Mouse (Mus musculus) neural tube, embryonic 15.5 days (tissue): ENCODE measurements around the gene Ctps2. TPM values are rescaled to one million over a fixed set of nuclear protein-coding genes. Genes with fewer than 3 reads are reported as not detected.
A peak's percentile ranks its signal among the peaks of the same experiment; 100 is the strongest.
"Not testable (repeated sequence)": the region's sequence is repeated elsewhere in the genome, so short reads cannot be mapped to it uniquely, and the experiment has no call there.

Source experiments
- ATAC-seq: fragments of 200-750 bp; cut with Nextera tagmentation; 2 replicates; pipeline ENCODE4 v1.8.0; 2017; ENCODE audit warnings: mild to moderate bottlenecking, moderate TSS enrichment, moderate library complexity; ENCODE audit not compliant: low FRiP score
- H3K27ac ChIP-seq: fragments of 300-500 bp; sonication (generic); replicated peaks from 2 replicates; pipeline ENCODE4 v1.5.1; 2015; ENCODE audit warnings: mild to moderate bottlenecking, inconsistent platforms
- H3K27me3 ChIP-seq: fragments of 300-500 bp; sonication (generic); replicated peaks from 2 replicates; pipeline ENCODE4 v1.6.1; 2015; ENCODE audit warnings: inconsistent platforms
- H3K36me3 ChIP-seq: fragments of 300-500 bp; sonication (generic); 2 replicates; pipeline ENCODE4 v1.6.1; 2015; ENCODE audit warnings: inconsistent platforms
- H3K4me1 ChIP-seq: fragments of 300-500 bp; sonication (generic); 2 replicates; pipeline ENCODE4 v1.6.1; 2015; ENCODE audit warnings: inconsistent platforms
- H3K4me2 ChIP-seq: fragments of 300-500 bp; sonication (generic); 2 replicates; pipeline ENCODE4 v1.6.1; 2015; ENCODE audit warnings: inconsistent platforms, mild to moderate bottlenecking, moderate library complexity
- H3K4me3 ChIP-seq: fragments of 300-500 bp; sonication (generic); replicated peaks from 2 replicates; pipeline ENCODE4 v1.5.1; 2015; ENCODE audit warnings: mild to moderate bottlenecking, inconsistent platforms
- H3K9ac ChIP-seq: fragments of 300-500 bp; sonication (generic); replicated peaks from 2 replicates; pipeline ENCODE4 v1.6.1; 2015; ENCODE audit warnings: mild to moderate bottlenecking, inconsistent platforms
- H3K9me3 ChIP-seq: fragments of 300-500 bp; sonication (generic); replicated peaks from 2 replicates; pipeline ENCODE4 v1.6.1; 2016; ENCODE audit warnings: inconsistent platforms
- WGBS: fragments of 180-500 bp; shearing (Covaris S2); methylation state at CpG from one replicate; pipeline ENCODE4 v1.1.7; 2015; ENCODE audit warnings: mixed read lengths; 5-methylcytosine and 5-hydroxymethylcytosine counted together
- polyA plus RNA-seq: library from polyadenylated mRNA; unstranded; fragments of >200 nt; fragmentation: Nextera tagmentation; extraction: Ambion mirVana; gene quantifications from 2 replicates; pipeline ENCODE4 v1.2.1, GENCODE M21; 2015

The Ctps2 gene
- 82.6 and 87.9 TPM in 2 replicates for polyA plus RNA-seq

DNA sequence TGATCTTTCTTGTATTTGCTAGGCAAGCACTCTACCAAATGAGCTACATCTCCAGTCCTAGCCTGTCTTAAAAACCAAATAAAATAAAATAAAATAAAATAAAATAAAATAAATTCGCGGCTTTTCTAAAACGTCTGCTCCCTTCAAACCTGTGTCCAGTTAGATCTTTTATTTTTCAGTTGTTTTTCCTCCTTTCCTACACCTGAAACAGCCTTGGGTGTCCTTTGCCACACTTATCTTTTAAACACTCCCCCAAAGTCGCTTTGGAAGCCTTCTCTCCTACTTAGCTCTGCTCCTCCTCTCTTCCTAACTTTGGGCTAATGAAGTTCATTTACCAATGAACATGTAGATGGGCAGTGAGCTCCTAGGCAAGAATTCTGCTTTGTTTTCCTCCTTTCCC is at the start of gene Ctps2:
Gene Ctps2 (plus strand): TSS at position 301 of the 400 bp plus-strand sequence.
- H3K4me2 ChIP-seq, result peak within 1 kb of the TSS; percentile 70
- H3K27me3 ChIP-seq, result no peaks in the 10 kb centered on the region
- WGBS, result 23% methylated on average over 4 of the region's 4 CpGs
- H3K4me3 ChIP-seq, result peak within 1 kb of the TSS; percentile 56
- H3K9ac ChIP-seq, result peak within 1 kb of the TSS; percentile 62
- H3K9me3 ChIP-seq, result no peaks in the 10 kb centered on the region
- H3K27ac ChIP-seq, result peak within 1 kb of the TSS; percentile 78
- no peaks in the 10 kb centered on the region for H3K4me1 ChIP-seq
- no peak for ATAC-seq
- H3K36me3 ChIP-seq, result no peaks in the 10 kb centered on the region

DNA sequence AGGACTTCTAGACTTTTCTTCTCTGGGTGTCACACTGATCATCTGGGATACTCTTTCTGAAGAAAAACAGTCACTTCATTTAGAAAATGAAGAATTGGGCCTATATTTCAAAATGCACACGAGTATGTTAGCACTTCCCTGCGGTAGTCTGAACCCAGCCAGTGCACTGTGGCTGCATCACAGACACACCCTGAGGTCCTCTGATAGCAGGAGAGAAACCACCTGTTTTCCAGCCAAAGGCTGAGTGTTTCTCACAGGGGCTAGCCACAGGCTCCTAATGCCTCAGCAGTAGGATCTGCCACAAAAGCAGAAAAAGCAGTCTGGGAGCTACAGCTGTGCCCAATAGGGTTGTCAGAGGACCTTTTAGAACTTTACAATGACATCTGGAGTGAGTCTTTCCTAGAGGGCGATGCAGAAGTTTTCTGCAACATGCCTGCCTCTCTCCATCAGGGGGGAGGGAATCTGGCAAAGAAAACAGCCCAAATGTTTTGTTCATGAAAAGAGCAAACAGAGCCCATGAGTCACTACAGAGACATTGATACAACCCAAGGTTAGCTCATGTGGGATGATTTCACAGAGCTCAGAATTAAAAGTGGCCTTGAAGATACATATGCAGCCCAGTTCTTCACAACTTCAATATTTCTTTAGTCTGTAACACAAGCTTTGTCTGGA is 32.6 kb upstream of the Ctps2 start:
- no peaks in the 10 kb centered on the region for H3K27me3 ChIP-seq
- H3K4me2 ChIP-seq, result no peak overlapping the region
- ATAC-seq, result no peak
- H3K4me3 ChIP-seq, result no peak overlapping the region
- H3K9ac ChIP-seq, result no peak overlapping the region
- WGBS, result 82% methylated on average over 3 of the region's 3 CpGs
- H3K36me3 ChIP-seq, result peaks cover 5% of the 10 kb centered on the region
- no peaks in the 10 kb centered on the region for H3K9me3 ChIP-seq
- H3K4me1 ChIP-seq, result no peaks in the 10 kb centered on the region
- H3K27ac ChIP-seq, result no peak overlapping the region

DNA sequence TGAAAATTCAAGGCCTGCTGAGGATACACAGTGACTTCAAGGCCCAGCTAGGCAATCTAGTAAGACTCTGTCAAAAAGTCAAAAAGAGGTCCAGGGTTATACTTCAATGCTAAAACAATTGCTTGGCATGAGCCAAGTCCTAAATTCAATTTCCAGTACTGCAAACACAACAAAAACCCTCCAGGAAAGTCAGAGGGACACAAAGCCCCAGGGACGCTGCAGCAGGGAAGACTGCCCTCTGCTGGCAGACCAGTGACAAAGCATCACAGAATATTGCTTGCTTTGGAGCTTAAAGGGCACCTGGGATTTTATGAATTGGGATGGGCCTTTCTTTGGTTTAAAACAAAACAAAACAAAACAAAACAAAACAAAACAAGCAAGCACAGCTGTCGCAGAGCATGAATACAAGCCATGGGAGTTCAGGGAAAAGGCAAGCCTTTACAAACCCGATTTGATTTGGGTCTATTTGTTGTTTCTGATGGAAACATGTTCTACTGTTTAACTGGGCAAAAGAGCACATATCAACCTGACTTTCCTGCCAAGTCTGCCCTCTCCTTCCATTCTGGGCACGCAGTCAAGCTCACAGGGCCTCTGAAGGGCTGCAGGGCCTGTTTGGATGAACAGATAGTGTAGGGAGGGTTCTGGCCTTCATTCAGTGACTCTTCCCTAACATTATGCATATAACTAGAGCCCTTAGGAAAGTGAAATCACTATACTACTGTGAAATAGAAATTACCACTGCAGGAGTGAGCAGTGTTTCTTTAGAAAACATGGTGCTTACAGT is 29.1 kb upstream of the Ctps2 start:
- Histone ChIP-seq H3K9ac (no peak overlapping the region), H3K9me3 (no peaks in the 10 kb centered on the region), H3K27me3 (no peaks in the 10 kb centered on the region), H3K27ac (no peak overlapping the region), H3K4me2 (no peak overlapping the region), H3K36me3 (peaks cover 2% of the 10 kb centered on the region; the same call in 1 of the 2 replicates), H3K4me1 (no peaks in the 10 kb centered on the region), H3K4me3 (no peak overlapping the region)
- no peak for ATAC-seq
- 43% methylated on average over 4 of the region's 4 CpGs for WGBS

DNA sequence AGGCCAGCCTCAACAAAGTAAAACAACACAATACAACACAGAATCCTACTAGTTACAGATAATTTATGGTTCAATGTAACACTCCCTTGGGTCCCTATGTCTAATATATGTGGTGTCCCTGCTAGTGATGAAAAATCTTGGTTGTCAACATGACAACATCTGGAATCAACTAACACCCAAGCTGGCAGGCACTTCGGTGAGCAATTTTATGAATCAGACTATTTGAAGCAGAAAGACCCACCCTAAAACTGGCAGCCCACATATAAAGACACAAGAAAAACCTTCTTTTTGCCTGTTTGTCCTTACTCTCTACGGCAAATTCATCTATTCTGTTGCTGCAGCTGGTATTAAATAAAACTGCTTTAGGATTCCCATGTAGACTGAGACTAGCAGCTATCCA is 27.3 kb upstream of the Ctps2 start:
- no peaks in the 10 kb centered on the region for H3K27me3 ChIP-seq
- no peak for ATAC-seq
- H3K9ac ChIP-seq, result no peak overlapping the region
- no peak overlapping the region for H3K4me2 ChIP-seq
- peaks cover 8% of the 10 kb centered on the region; the same call in 1 of the 2 replicates for H3K36me3 ChIP-seq
- no peak overlapping the region for H3K27ac ChIP-seq
- H3K4me3 ChIP-seq, result no peak overlapping the region
- 96% methylated on average over 2 of the region's 2 CpGs for WGBS
- no peaks in the 10 kb centered on the region for H3K4me1 ChIP-seq
- H3K9me3 ChIP-seq, result no peaks in the 10 kb centered on the region

DNA sequence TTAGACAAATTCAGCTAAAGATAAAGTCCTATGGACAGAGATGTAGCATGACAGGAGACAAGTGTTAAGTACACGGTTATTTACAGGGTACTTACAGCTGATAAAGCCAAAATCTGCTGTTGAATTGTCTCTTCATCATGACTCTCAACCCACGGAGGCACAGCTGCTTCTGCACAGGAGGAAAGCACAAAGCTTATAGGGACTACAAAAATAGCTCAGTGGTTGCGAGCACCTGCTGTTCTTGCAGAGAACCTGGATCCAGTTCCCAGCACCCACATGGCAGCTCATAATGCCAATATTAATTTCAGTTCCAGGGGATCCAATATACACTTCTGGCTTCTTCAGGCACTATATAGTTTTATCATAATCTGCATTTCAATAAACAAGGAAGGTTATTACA is 22.8 kb upstream of the Ctps2 start:
- Histone ChIP-seq H3K4me1 (no peaks in the 10 kb centered on the region), H3K4me3 (no peak overlapping the region), H3K27ac (no peak overlapping the region), H3K36me3 (peaks cover 11% of the 10 kb centered on the region; the same call in 1 of the 2 replicates), H3K4me2 (no peak overlapping the region), H3K27me3 (no peaks in the 10 kb centered on the region), H3K9ac (no peak overlapping the region), H3K9me3 (no peaks in the 10 kb centered on the region)
- 91% methylated on average over 3 of the region's 3 CpGs for WGBS
- no peak for ATAC-seq

DNA sequence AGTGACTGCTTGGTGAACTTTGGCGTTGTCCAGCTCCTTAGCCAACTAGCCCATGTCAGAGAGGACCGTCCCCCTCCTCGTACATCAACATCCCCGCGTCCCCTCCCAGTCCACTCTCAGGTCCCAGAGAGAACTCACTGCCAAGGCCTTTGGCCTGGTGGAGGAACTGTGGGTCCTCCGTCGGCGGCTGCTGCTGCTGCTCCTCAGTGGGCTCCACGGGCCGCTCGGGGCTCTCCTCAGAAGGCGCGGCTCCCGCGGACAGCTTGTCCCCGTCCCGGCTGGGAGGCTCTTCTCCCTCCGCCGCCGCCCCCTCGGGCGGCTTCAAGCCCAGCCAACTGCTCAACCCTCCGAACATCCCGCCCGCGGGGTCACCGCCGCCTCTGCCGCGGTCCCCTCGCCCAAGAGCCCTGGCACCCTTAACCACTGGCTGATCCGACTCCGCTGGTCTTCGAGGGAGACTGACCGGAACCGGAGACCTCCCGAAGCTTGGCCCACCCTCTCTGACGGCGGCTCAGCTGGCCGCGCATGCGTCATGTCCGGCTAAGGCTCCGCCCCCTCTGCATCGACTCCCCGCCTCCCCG is 13.0 kb upstream of the Ctps2 start, which contains the start of gene Syap1:
Gene Syap1 (minus strand): TSS at position 517 of the 581 bp plus-strand sequence.
- H3K9ac ChIP-seq, result peak within 1 kb of the TSS; percentile 67
- H3K9me3 ChIP-seq, result no peaks in the 10 kb centered on the region
- peak; percentile 96 for ATAC-seq
- H3K27ac ChIP-seq, result peak within 1 kb of the TSS; percentile 74
- WGBS, result 26% methylated on average over 28 of the region's 47 CpGs
- peak within 1 kb of the TSS; percentile 63 for H3K4me3 ChIP-seq
- H3K4me1 ChIP-seq, result peaks cover 10% of the 10 kb centered on the region
- H3K36me3 ChIP-seq, result no peaks in the 10 kb centered on the region
- peak within 1 kb of the TSS; percentile 57 for H3K4me2 ChIP-seq
- no peaks in the 10 kb centered on the region for H3K27me3 ChIP-seq

DNA sequence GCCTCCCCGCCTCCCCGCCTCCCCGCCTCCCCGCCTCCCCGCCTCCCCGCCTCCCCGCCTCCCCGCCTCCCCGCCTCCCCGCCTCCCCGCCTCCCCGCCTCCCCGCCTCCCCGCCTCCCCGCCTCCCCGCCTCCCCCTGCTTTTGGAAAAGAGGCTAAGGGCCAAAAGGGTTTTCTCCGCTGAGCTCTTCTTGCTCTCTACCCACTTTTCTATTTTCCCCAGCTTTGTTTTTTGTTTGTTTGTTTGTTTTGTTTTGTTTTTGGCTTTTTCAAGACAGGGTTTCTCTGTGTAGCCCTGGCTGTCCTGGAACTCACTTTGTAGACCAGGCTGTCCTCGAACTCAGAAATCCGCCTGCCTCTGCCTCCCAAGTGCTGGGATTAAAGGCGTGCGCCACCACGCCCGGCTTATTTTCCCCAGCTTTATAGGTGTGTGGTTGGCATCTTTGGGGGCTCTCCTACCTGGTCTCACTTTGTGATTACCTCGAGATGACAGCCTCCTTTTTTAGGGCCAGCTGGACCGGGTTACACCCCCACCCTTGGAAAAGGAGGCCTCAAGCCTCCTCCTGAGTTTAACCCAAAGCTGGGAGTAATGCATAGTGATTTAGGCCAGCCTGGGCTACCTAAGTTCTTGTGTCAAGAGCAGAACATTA is 12.3 kb upstream of the Ctps2 start:
- H3K4me2 ChIP-seq, H3K36me3 ChIP-seq, H3K4me1 ChIP-seq, H3K27me3 ChIP-seq, H3K9ac ChIP-seq, H3K27ac ChIP-seq, H3K9me3 ChIP-seq: not testable (repeated sequence)
- H3K4me3 ChIP-seq, result 0 out of 2 replicates have a peak overlapping the region, but pooled peaks have one; percentile 9
- 71% methylated on average over 10 of the region's 25 CpGs for WGBS
- peak; percentile 73 for ATAC-seq

DNA sequence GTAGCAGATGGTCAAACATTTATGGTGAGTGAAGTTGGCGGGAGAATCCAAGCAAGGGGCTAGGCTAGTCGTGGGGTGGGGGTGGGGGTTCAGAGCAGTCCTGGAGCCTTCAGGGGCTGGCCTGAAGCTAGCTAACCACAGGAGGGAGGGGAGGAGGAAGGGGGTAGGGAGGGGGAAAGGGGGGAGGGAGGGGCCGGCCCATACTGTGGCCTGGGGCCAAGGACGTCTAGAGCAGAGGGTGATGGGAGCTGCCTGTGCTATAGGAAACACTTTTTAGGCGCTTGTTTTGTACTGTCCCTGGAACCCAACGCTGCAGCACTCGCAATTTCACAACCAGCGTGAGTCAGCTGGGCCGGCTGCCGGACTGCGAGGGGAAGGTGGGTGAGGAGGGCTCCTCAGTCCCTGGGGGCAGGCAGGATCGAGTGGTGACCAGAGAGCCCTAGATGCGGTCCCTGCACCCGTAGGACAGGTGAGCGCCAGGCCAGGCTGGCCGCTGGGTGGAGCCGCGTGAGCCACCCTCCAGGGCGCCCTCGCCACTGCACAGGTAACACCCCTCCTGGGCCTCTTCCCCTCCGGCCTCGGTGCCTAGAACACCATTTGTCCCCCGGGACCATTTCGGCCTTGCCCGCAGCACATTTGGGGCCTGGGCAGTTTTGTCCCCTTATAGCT is 467 bp downstream of the Ctps2 start:
- Histone ChIP-seq H3K4me2 (peak overlapping the region; percentile 70), H3K4me3 (peak overlapping the region; percentile 56), H3K4me1 (no peaks in the 10 kb centered on the region), H3K27ac (peak overlapping the region; percentile 78), H3K36me3 (no peaks in the 10 kb centered on the region), H3K9ac (peak overlapping the region; percentile 62), H3K9me3 (no peaks in the 10 kb centered on the region), H3K27me3 (no peaks in the 10 kb centered on the region)
- 19% methylated on average over 25 of the region's 25 CpGs for WGBS
- ATAC-seq, result peak; percentile 79

DNA sequence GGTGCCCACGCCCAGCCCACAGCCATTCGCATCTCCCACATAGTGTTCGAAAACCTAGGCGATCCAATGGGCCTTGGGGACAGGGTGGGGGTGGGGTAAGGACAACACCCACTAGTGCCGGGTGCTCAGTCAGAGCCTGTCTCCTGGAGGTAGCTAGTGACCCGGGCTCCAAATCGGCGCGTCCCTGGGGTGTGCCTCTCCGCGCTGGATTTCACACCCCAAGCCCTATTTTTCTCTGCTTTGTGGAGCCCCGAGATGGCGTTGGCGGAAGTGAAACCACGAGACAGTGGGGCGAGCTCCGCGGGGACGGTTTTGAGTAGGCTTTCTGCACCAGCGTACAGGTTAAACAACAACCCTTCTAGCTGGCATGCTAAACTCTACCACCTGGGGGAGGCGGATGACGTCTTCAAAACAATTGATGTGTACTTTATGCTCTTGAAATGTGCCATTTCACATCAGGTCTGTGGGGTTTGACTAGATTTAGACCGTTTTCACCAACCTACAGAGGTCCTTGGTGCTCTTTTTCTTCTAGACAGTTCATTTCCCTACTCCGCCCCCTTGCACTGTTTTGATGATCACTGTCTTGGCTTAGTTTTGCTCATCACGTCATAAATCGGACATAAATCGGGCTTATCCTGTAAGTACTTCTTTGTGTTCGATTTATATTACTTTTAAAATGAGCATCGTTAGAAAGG is 1.1 kb downstream of the Ctps2 start:
- peak; percentile 90 for ATAC-seq
- WGBS, result 29% methylated on average over 29 of the region's 29 CpGs
- Histone ChIP-seq H3K9me3 (no peaks in the 10 kb centered on the region), H3K9ac (peak overlapping the region; percentile 62), H3K27me3 (no peaks in the 10 kb centered on the region), H3K4me2 (peak overlapping the region; percentile 70), H3K27ac (peak overlapping the region; percentile 78), H3K4me3 (peak overlapping the region; percentile 56), H3K36me3 (no peaks in the 10 kb centered on the region), H3K4me1 (no peaks in the 10 kb centered on the region)

DNA sequence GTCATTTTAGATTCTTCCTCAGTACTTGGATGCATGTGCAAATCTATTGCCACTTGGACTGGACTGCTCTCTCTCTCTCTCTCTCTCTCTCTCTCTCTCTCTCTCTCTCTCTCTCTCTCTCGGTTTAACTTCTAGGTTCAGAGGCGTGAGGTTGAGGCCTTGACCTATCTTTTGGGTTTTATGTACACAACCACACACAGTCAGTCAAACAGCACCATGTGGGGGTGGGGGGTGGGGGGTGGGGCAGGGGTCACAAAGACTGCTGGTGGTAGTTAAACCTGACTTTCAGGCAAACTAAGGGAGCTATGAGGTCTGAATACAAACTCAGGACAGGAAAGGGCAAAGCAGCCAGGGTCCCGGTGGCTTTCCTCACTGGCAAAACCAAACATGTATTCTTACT is 6.5 kb downstream of the Ctps2 start:
- no peak overlapping the region for H3K27ac ChIP-seq
- no peak overlapping the region for H3K4me2 ChIP-seq
- H3K9me3 ChIP-seq, result no peaks in the 10 kb centered on the region
- no peak overlapping the region for H3K4me3 ChIP-seq
- H3K9ac ChIP-seq, result no peak overlapping the region
- no peaks in the 10 kb centered on the region for H3K27me3 ChIP-seq
- no peaks in the 10 kb centered on the region for H3K4me1 ChIP-seq
- H3K36me3 ChIP-seq, result 0 out of 2 replicates have a peak, but pooled peaks cover 3% of the 10 kb centered on the region
- no peak for ATAC-seq
- WGBS, result 80% methylated on average over 3 of the region's 3 CpGs
